ENCODE assay signal across 8 mouse cellular contexts in genomic region chr6:84095882-84096281, GRCm38 (mm10).
A peak's percentile ranks its signal among the peaks of the same experiment; 100 is the strongest.
DNase-seq lines count a peak whose midpoint lies in the region.

No protein-coding gene starts in this region.

- DNase-seq in gastrocnemius, postnatal 14 days = peak; percentile 15
- no peak for DNase-seq in gastrocnemius, postnatal 25 days
- peak; percentile 25 for DNase-seq in T-cell, adult 2 months (ENCODE audit: low spot score)
- DNase-seq in embryo, embryonic 10.5 days (ENCODE audit: low spot score) = peak; percentile 95
- DNase-seq in heart, postnatal 10 days = peak; percentile 82 to 85
- DNase-seq in layer of hippocampus, adult 18-20 months (ENCODE audit: low spot score in 2 of 2) = peak; percentile 17 to 89
- DNase-seq in lung, postnatal 14 days = peak; percentile 75
- peak; percentile 84 for DNase-seq in skeletal muscle tissue, adult 2 months (ENCODE audit: low read depth, low spot score)

- intact Hi-C loops in gastrocnemius, postnatal 14 days (cut with DNase I; ENCODE audit: low total_unique reads) = loop anchor here (5.0 to 10.0 kb wide), 4 partner anchors 51 to 486 kb away; no protein-coding TSS in a partner anchor
- intact Hi-C loops in heart, postnatal 10 days (cut with DNase I) = loop anchor here (1.0 to 10.0 kb wide), 7 partner anchors 107 to 919 kb away; no protein-coding TSS in a partner anchor
